Comparison of ENCODE assay signal across 11 mouse cellular contexts in the genomic region with DNA sequence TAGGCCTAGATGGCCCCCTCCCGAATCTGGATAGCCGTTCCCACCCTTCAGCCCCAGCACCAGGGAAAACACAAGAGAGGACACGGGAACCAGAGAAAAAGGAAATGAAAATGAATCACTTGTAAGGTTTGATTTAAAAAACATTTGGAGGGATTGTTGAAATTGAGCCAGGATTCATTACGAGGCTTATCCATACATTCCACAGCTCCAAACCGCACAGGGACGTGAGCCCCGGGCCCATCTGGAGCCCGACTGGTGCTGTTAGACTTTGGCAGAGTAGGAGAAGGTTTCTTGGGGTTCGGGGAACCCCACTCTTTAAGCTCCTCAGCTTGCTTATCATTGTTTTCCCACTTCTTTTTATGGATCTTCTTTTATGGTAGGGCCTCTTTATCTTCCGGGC.
DNase-seq lines count a peak whose midpoint lies in the region; ATAC-seq and TF ChIP-seq lines count a peak whose summit lies in the region.
"Had no signal": no experiment of that assay in that cellular context is flagged by ENCODE, and none has a peak within 500 bp of the region (broad histone marks: within the 10 kb centered on the region; RNA-seq: fewer than 3 reads in every experiment).

No protein-coding gene starts in this region.

- no peak overlapping the region for H3K4me3 ChIP-seq in heart, embryonic 15.5 days
- no peak overlapping the region for H3K4me3 ChIP-seq in heart, embryonic 11.5 days (ENCODE audit: low read depth, low read length)
- H3K4me3 ChIP-seq in lung, embryonic 16.5 days (ENCODE audit: low read length): no peak overlapping the region
- no peak overlapping the region for H3K4me3 ChIP-seq in lung, adult 2 months (replicated peaks; ENCODE audit: extremely low read depth, low read depth, low read length)
- H3K4me3 ChIP-seq in intestine, embryonic 14.5 days (ENCODE audit: low read depth, low read length): no peak overlapping the region
- no peak overlapping the region for H3K4me3 ChIP-seq in cerebellum, adult 2 months (replicated peaks; ENCODE audit: insufficient read depth, low read depth, low read length)
- H3K4me3 ChIP-seq: liver, embryonic 15.5 days had no signal

- H3K9me3 ChIP-seq in heart, embryonic 15.5 days (replicated peaks): no peaks in the 10 kb centered on the region
- no peaks in the 10 kb centered on the region for H3K9me3 ChIP-seq in heart, embryonic 11.5 days (replicated peaks; ENCODE audit: control insufficient read depth, low read length)
- no peaks in the 10 kb centered on the region for H3K9me3 ChIP-seq in lung, embryonic 16.5 days (ENCODE audit: control insufficient read depth, low read length)
- no peaks in the 10 kb centered on the region for H3K9me3 ChIP-seq in intestine, embryonic 14.5 days (ENCODE audit: control insufficient read depth, low read length)
- H3K9me3 ChIP-seq: liver, embryonic 15.5 days had no signal

- no peaks in the 10 kb centered on the region for H3K27me3 ChIP-seq in heart, embryonic 15.5 days
- no peaks in the 10 kb centered on the region for H3K27me3 ChIP-seq in heart, embryonic 11.5 days (ENCODE audit: control insufficient read depth, insufficient read depth, low read length)
- no peaks in the 10 kb centered on the region for H3K27me3 ChIP-seq in lung, embryonic 16.5 days (ENCODE audit: control insufficient read depth, insufficient read depth, low read depth, low read length)
- H3K27me3 ChIP-seq in intestine, embryonic 14.5 days (replicated peaks; ENCODE audit: control insufficient read depth, insufficient read depth, low read length): no peaks in the 10 kb centered on the region
- no peaks in the 10 kb centered on the region for H3K27me3 ChIP-seq in cerebellum, adult 2 months (ENCODE audit: control insufficient read depth, insufficient read depth, low read length)
- H3K27me3 ChIP-seq: liver, embryonic 15.5 days had no signal

- no peak overlapping the region for H3K4me2 ChIP-seq in heart, embryonic 15.5 days
- no peak overlapping the region for H3K4me2 ChIP-seq in heart, embryonic 11.5 days
- H3K4me2 ChIP-seq in lung, embryonic 16.5 days (ENCODE audit: low read depth, low read length): no peak overlapping the region
- H3K4me2 ChIP-seq in intestine, embryonic 14.5 days (ENCODE audit: low read length): no peak overlapping the region
- H3K4me2 ChIP-seq: liver, embryonic 15.5 days had no signal

- no peak for TF ChIP-seq POLR2A in lung, adult 2 months (IDR thresholded peaks at IDR 0.05; ENCODE audit: borderline replicate concordance, extremely low read depth, low read depth, low read length)
- no peak for TF ChIP-seq POLR2A in cerebellum, adult 2 months (IDR thresholded peaks at IDR 0.05; ENCODE audit: borderline replicate concordance, insufficient read depth, low read length)

- no peak for DNase-seq in lung, adult 2 months
- DNase-seq in intestine, embryonic 14.5 days (ENCODE audit: low spot score): no peak
- no peak for DNase-seq in cerebellum, adult 2 months
- no peak for DNase-seq in layer of hippocampus, adult 8-10 months (ENCODE audit: low spot score in 2 of 2)
- DNase-seq: cerebellum, adult 9-11 months; right cerebral cortex, postnatal 25 days had no signal

- ATAC-seq in heart, embryonic 15.5 days (replicated peaks; ENCODE audit: insufficient number of reproducible peaks, insufficient read depth, low FRiP score, low read depth): no peak
- ATAC-seq in heart, embryonic 11.5 days (replicated peaks; ENCODE audit: insufficient number of reproducible peaks, low FRiP score, low TSS enrichment): no peak
- no peak for ATAC-seq in lung, embryonic 16.5 days (ENCODE audit: low read depth)
- no peak for ATAC-seq in intestine, embryonic 14.5 days (replicated peaks; ENCODE audit: low FRiP score, low TSS enrichment, low read depth)
- ATAC-seq: inflammation-experienced regulatory T-cells, adult 6 months had no signal

- no peak for TF ChIP-seq CTCF in lung, adult 2 months (IDR thresholded peaks at IDR 0.05; ENCODE audit: insufficient read depth, low read length)
- TF ChIP-seq CTCF in cerebellum, adult 2 months (IDR thresholded peaks at IDR 0.05; ENCODE audit: borderline replicate concordance, insufficient read depth, low read depth, low read length): no peak

- H3K27ac ChIP-seq in heart, embryonic 15.5 days: peak overlapping the region; percentile 42; the same call in 1 of the 2 replicates
- no peak overlapping the region for H3K27ac ChIP-seq in heart, embryonic 11.5 days (ENCODE audit: low read depth, low read length)
- 0 out of 2 replicates have a peak overlapping the region, but pooled peaks have one; percentile 9 for H3K27ac ChIP-seq in lung, embryonic 16.5 days (ENCODE audit: low read length)
- peak overlapping the region; percentile 64; the same call in 1 of the 2 replicates for H3K27ac ChIP-seq in intestine, embryonic 14.5 days (ENCODE audit: low read depth)
- no peak overlapping the region for H3K27ac ChIP-seq in cerebellum, adult 2 months (ENCODE audit: insufficient read depth, low read length)
- H3K27ac ChIP-seq: liver, embryonic 15.5 days had no signal

- no peak overlapping the region for H3K9ac ChIP-seq in heart, embryonic 15.5 days
- no peak overlapping the region for H3K9ac ChIP-seq in heart, embryonic 11.5 days (ENCODE audit: low read depth, low read length)
- H3K9ac ChIP-seq in lung, embryonic 16.5 days (ENCODE audit: low read length): peak overlapping the region; percentile 11; the same call in 1 of the 2 replicates
- H3K9ac ChIP-seq in intestine, embryonic 14.5 days (ENCODE audit: low read length): no peak overlapping the region
- H3K9ac ChIP-seq: liver, embryonic 15.5 days had no signal

- 50% methylated on average over 10 of the region's 10 CpGs for WGBS in heart, embryonic 15.5 days
- 79% methylated on average over 10 of the region's 10 CpGs for WGBS in heart, embryonic 11.5 days (ENCODE audit: insufficient replicate concordance)
- WGBS in lung, embryonic 16.5 days: 43% methylated on average over 10 of the region's 10 CpGs
- 72% methylated on average over 10 of the region's 10 CpGs for WGBS in lung, adult 2 months
- WGBS in intestine, embryonic 14.5 days: 45% methylated on average over 10 of the region's 10 CpGs
- WGBS in cerebellum, adult 2 months: 81% methylated on average over 10 of the region's 10 CpGs

- peaks cover 20% of the 10 kb centered on the region for H3K4me1 ChIP-seq in heart, embryonic 15.5 days (replicated peaks)
- peaks cover 3% of the 10 kb centered on the region; the same call in 1 of the 2 replicates for H3K4me1 ChIP-seq in heart, embryonic 11.5 days (ENCODE audit: control insufficient read depth, insufficient read depth, low read length)
- H3K4me1 ChIP-seq in lung, embryonic 16.5 days (replicated peaks; ENCODE audit: control insufficient read depth, insufficient read depth, low read length): peaks cover 18% of the 10 kb centered on the region
- H3K4me1 ChIP-seq in lung, adult 2 months (ENCODE audit: control insufficient read depth, insufficient read depth, low read length): no peaks in the 10 kb centered on the region
- H3K4me1 ChIP-seq in intestine, embryonic 14.5 days (replicated peaks; ENCODE audit: control insufficient read depth, insufficient read depth, low read length): peaks cover 29% of the 10 kb centered on the region
- H3K4me1 ChIP-seq in cerebellum, adult 2 months (ENCODE audit: control insufficient read depth, insufficient read depth, low read length): no peaks in the 10 kb centered on the region
- H3K4me1 ChIP-seq: liver, embryonic 15.5 days had no signal

- no peaks in the 10 kb centered on the region; the same call in 1 of the 2 replicates for H3K36me3 ChIP-seq in heart, embryonic 15.5 days
- H3K36me3 ChIP-seq in heart, embryonic 11.5 days (ENCODE audit: control insufficient read depth, insufficient read depth, low read length): no peaks in the 10 kb centered on the region
- H3K36me3 ChIP-seq in lung, embryonic 16.5 days (ENCODE audit: control insufficient read depth, insufficient read depth, low read length): no peaks in the 10 kb centered on the region
- peaks cover 10% of the 10 kb centered on the region; the same call in 1 of the 2 replicates for H3K36me3 ChIP-seq in intestine, embryonic 14.5 days (ENCODE audit: control insufficient read depth, insufficient read depth, low read length)
- H3K36me3 ChIP-seq: liver, embryonic 15.5 days had no signal

Comparison
In these comparisons a context has a peak if more than half of its experiments do, and no peak if none do; other contexts are left out.
1. H3K27ac ChIP-seq: peak in heart, embryonic 15.5 days (single experiment), lung, embryonic 16.5 days (single experiment) and intestine, embryonic 14.5 days (single experiment); none in heart, embryonic 11.5 days (single experiment) and cerebellum, adult 2 months (single experiment).